Mouse (Mus musculus) olfactory bulb, adult 2 months (tissue): Measurements from ENCODE around the gene Pdcd11. TPM values are rescaled to one million over a fixed set of nuclear protein-coding genes. Genes with fewer than 3 reads are reported as not detected.

Experiments
- H3K27ac ChIP-seq: fragments of 200-500 bp; 2 replicates; pipeline ENCODE4 v1.5.1; 2012; ENCODE audit warnings: low read depth, low read length; ENCODE audit not compliant: insufficient read depth
- H3K4me1 ChIP-seq: fragments of 200-500 bp; 2 replicates; pipeline ENCODE4 v1.6.1; 2012; ENCODE audit warnings: low read length; ENCODE audit not compliant: control insufficient read depth, insufficient read depth
- H3K4me3 ChIP-seq: fragments of 200-500 bp; 2 replicates; pipeline ENCODE4 v1.5.1; 2012; ENCODE audit warnings: mild to moderate bottlenecking, low read depth, low read length, moderate library complexity; ENCODE audit not compliant: insufficient read depth
- CTCF ChIP-seq: fragments of 200-500 bp; IDR thresholded peaks from 2 replicates; pipeline ENCODE4 v1.5.1; 2012; ENCODE audit warnings: low read depth, mild to moderate bottlenecking, low read length, moderate library complexity; ENCODE audit not compliant: insufficient read depth
- POLR2A ChIP-seq: fragments of 200-500 bp; IDR thresholded peaks from 2 replicates; pipeline ENCODE4 v1.6.1; 2012; ENCODE audit warnings: mild to moderate bottlenecking, low read depth, low read length, moderate library complexity; ENCODE audit not compliant: insufficient read depth
- WGBS: fragments of 180-500 bp; shearing (Covaris S2); methylation state at CpG from one replicate; pipeline ENCODE4 v1.1.7; 2018; 5-methylcytosine and 5-hydroxymethylcytosine counted together
- polyA plus RNA-seq: library from polyadenylated mRNA; stranded (reverse); fragments of >200 nt; gene quantifications from 2 replicates; pipeline ENCODE4 v1.2.4, GENCODE M21; 2012; ENCODE audit warnings: low replicate concordance; ENCODE audit not compliant: missing spikeins, insufficient read depth, insufficient read length

Pdcd11 gene
- polyA plus RNA-seq, 1 experiment = not detected

- Histone ChIP-seq H3K4me1 (peaks cover 7% of the 10 kb centered on the region; the same call in 1 of the 2 replicates), H3K27ac (no peak overlapping the region), H3K4me3 (no peak overlapping the region)
- WGBS = 92% methylated on average over 7 of the region's 7 CpGs
- TF ChIP-seq CTCF = no peak
- TF ChIP-seq POLR2A = no peak
These were observed 63.2 kb downstream of the Pdcd11 start for GRCm38 (mm10) chr19:47153767-47154166.

DNA sequence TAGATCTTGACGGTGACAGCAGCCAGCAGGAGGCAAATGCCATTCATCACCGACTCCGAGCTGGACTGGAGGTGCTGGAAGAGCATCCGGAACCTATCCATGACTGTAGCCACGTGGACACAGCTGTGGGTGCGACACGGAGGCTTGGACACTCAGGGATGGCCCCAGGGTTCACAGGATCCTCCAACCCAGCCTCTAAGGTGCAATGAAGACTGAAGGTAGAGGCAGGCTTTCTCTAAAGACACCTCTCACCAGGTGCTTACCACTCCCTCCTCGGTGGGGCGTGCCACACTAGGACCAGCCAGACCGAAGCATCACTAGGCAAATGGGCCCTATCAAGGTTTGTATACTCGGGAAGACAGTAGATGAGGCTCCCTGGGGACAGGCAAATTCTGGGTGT lies 67.1 kb downstream of the Pdcd11 start, which contains the start of gene Calhm3:
Gene Calhm3 (minus strand): TSS at position 101 of the 400 bp plus-strand sequence.
- Histone ChIP-seq H3K4me3 (no peak within 1 kb of the TSS), H3K4me1 (no peaks in the 10 kb centered on the region), H3K27ac (no peak within 1 kb of the TSS)
- TF ChIP-seq POLR2A (no peak), CTCF (no peak)
- 85% methylated on average over 11 of the region's 11 CpGs for WGBS

DNA sequence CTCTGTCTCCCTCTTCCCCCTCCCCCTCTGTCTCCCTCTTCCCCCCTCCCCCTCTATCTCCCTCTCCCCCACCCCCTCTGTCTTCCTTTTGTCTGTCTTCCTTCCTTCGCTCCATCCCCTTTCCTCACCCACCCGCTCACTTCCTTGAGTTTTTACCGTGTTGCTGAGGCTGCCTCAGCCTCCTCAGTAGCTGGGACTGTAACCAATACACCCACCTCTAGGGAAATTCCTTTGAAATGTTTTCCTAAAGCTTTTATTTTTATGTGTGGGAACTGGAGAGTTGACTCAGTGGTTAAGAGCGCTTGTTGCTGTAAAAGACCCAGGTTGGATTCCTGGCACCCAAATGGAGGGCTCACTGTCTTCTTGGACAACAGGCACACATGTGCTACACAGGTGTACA lies 71.1 kb downstream of the Pdcd11 start:
- 50% methylated on average over 4 of the region's 4 CpGs for WGBS

GRCm38 (mm10) chr19:47163176-47163744 lies 72.7 kb downstream of the Pdcd11 start:
- 93% methylated on average over 6 of the region's 6 CpGs for WGBS
- Histone ChIP-seq H3K4me3 (no peak overlapping the region), H3K27ac (no peak overlapping the region), H3K4me1 (0 out of 2 replicates have a peak, but pooled peaks cover under 1% of the 10 kb centered on the region)
- TF ChIP-seq CTCF = no peak
- no peak for TF ChIP-seq POLR2A

More for the DNA sequence above, 71.1 kb downstream of the Pdcd11 start:
- TF ChIP-seq CTCF (no peak), POLR2A (no peak)
- H3K4me3 ChIP-seq = no peak overlapping the region
- H3K27ac ChIP-seq = no peak overlapping the region
- no peaks in the 10 kb centered on the region for H3K4me1 ChIP-seq

DNA sequence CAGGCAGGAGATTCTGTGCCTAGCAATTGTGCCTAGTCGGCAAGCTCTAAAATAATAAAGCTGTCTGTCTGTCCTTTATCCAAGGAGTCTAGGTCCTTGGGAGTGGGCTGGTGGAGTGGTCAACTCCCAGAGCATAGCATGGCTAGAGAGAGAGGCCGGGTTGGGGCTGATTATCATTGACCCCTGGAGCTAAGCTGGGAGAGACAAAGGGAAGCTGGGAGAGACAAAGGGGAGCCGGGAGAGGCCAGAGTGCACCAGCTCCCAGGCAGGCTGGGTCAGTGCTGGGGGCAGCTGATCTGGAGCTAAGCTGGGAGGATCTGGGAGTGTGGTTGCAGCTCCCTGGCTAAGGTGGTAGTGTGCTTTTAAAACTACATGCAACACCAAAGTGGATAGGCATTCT lies 76.2 kb downstream of the Pdcd11 start:
- H3K27ac ChIP-seq = no peak overlapping the region
- TF ChIP-seq POLR2A (no peak), CTCF (no peak)
- H3K4me3 ChIP-seq = no peak overlapping the region
- H3K4me1 ChIP-seq = peaks cover 6% of the 10 kb centered on the region
- WGBS = 47% methylated on average over 3 of the region's 3 CpGs

DNA sequence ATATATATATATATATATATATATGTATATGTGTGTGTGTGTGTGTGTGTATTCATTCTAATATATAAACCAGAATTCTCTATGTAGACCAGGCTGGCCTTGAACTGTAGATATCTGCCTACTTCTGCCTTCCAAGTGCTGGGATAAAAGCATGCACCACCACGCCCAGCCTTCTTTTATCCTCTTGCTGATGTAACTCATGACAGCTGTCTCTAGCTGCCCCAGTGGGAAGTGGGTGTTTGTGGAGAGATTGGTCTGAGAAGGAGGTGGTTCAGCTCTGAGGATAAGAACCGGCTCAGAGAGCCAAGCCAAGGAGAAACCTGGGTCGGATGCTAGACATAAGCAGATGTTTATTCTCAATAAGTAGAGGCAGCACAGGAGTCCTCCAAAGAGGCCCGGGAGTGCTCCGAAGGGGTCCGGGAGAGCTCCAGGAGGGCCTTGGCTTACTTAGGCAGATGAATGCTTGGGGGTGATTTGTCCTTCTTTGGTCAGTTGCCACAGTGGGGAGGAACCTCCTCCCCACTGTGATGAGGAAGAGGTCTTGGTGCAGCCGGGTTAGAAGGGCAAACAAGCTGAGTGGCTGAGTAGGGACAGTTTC lies 77.1 kb downstream of the Pdcd11 start:
- Histone ChIP-seq H3K4me3 (no peak overlapping the region), H3K27ac (no peak overlapping the region), H3K4me1 (peaks cover 6% of the 10 kb centered on the region)
- TF ChIP-seq CTCF = no peak
- TF ChIP-seq POLR2A = no peak
- 52% methylated on average over 7 of the region's 7 CpGs for WGBS

GRCm38 (mm10) chr19:47168223-47168622 lies 77.7 kb downstream of the Pdcd11 start:
- TF ChIP-seq CTCF (peak; percentile 42; the same call in 1 of the 2 replicates), POLR2A (no peak)
- H3K4me3 ChIP-seq = no peak overlapping the region
- peaks cover 6% of the 10 kb centered on the region for H3K4me1 ChIP-seq
- H3K27ac ChIP-seq = no peak overlapping the region
- WGBS = 7% methylated on average over 13 of the region's 13 CpGs

- no peak; the same call in 1 of the 2 replicates for TF ChIP-seq CTCF
- no peak for TF ChIP-seq POLR2A
- 15% methylated on average over 11 of the region's 11 CpGs for WGBS
- Histone ChIP-seq H3K4me3 (no peak overlapping the region), H3K27ac (no peak overlapping the region), H3K4me1 (peaks cover 6% of the 10 kb centered on the region)
These were observed 78.3 kb downstream of the Pdcd11 start for GRCm38 (mm10) chr19:47168793-47169412.

DNA sequence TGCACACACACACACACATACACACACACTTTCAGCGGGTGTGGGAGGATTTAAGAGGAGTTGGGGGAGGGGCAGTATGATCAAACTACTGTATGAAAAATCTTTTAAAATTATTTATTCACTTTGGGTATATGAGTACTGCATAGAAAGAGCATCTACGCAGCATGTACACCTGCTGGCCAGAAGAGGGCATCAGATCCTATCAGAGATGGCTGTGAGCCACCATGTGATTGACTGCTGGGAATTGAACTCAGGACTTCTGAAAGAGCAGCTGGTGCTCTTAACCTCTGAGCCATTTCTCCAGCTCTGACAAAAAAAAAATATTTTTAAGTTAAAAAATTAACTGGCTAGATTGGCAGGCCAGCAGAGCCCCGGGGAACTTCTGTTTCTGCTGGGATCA lies 83.9 kb downstream of the Pdcd11 start:
- no peak for TF ChIP-seq CTCF
- no peak for TF ChIP-seq POLR2A
- WGBS = 62% methylated on average over 3 of the region's 3 CpGs
- Histone ChIP-seq H3K4me1 (peaks cover 6% of the 10 kb centered on the region), H3K4me3 (no peak overlapping the region), H3K27ac (no peak overlapping the region)
